Mouse (Mus musculus) heart, adult 9 months (tissue): ENCODE measurements at regions not wholly inside any gene's neighbourhood (a gene's known extent, or its start where the extent isn't known, plus 50 kb on each side); places are given as distances from the start of the nearest gene placed in this dataset.
"Not testable (repeated sequence)": the region's sequence is repeated elsewhere in the genome, so short reads cannot be mapped to it uniquely, and the experiment has no call there.

Experiments used
- DNase-seq, 2 experiments: peaks; one replicate each; pipeline ENCODE4 v3.0.0; 2022; ENCODE audit warnings: low spot score in 2 of 2

GRCm38 (mm10) chr10:31143856-31144488, 169.2 kb upstream of the Hddc2 start:
- DNase-seq = no peak

- DNase-seq = no peak
Measured at GRCm38 (mm10) chr10:31144489-31144872, 168.7 kb upstream of the Hddc2 start.

GRCm38 (mm10) chr10:31173169-31173686, 140.0 kb upstream of the Hddc2 start:
- DNase-seq = peak; percentile 35 to 54

GRCm38 (mm10) chr10:31189577-31189976, 123.6 kb upstream of the Hddc2 start:
- no peak for DNase-seq

GRCm38 (mm10) chr10:31212164-31212563, 101.0 kb upstream of the Hddc2 start:
- DNase-seq = not testable (repeated sequence)

GRCm38 (mm10) chr10:31212778-31213454, 100.3 kb upstream of the Hddc2 start:
- no peak for DNase-seq

- peak in 1 of 2 experiments; percentile 10 for DNase-seq
Measured at GRCm38 (mm10) chr10:31221902-31222301, 91.3 kb upstream of the Hddc2 start.

GRCm38 (mm10) chr10:31229078-31229477, 84.1 kb upstream of the Hddc2 start:
- no peak for DNase-seq

GRCm38 (mm10) chr10:31242442-31242966, 70.7 kb upstream of the Hddc2 start:
- no peak for DNase-seq

GRCm38 (mm10) chr10:31252584-31253381, 60.4 kb upstream of the Hddc2 start:
- DNase-seq = no peak

- no peak for DNase-seq
Measured at GRCm38 (mm10) chr10:31256934-31257333, 56.2 kb upstream of the Hddc2 start.

- no peak for DNase-seq
Measured at GRCm38 (mm10) chr10:31257611-31258010, 55.6 kb upstream of the Hddc2 start.

- DNase-seq = peak; percentile 28 to 45
Measured at GRCm38 (mm10) chr10:31260914-31261313, 52.3 kb upstream of the Hddc2 start.
